Mouse (Mus musculus): ENCODE measurements around the gene Stk39.

DNA sequence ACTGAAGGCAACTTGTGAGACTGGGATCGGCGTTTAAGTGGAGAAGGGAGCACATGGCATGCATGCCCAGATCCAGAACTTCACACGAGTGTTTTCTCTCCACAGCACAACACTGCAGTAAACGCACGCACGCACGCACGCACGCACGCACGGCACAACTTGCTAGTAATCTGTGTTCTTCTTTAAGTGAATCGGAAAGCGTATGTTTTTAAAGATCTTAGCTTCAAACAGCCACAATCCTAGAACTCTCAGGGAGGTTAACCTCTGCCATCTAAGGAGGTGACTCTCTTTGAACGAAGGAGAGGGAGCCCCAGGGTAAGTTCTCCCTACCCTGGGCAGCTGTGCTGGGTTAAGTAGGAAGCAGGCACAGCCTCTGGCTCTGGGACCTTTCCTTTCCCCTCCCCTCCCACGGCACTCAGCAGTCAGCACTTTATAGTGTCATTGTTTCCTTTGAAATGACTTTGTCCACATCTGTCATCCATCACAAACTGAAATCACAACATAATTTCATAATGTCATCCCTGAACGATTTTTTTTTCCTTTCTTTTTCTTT lies 66.8 kb downstream of the Stk39 start:
- no peak for TF ChIP-seq POLR2A (IDR thresholded peaks at IDR 0.05; ENCODE audit: control insufficient read depth, extremely low read depth, insufficient read depth, low read length, poor library complexity)
- TF ChIP-seq CTCF (IDR thresholded peaks at IDR 0.05; ENCODE audit: borderline replicate concordance, control insufficient read depth, extremely low read depth, insufficient read depth, low read length, poor library complexity) = no peak

All from thymus, adult 2 months (tissue).